Comparison of ENCODE assay signal across 12 mouse cellular contexts in the genomic region with DNA sequence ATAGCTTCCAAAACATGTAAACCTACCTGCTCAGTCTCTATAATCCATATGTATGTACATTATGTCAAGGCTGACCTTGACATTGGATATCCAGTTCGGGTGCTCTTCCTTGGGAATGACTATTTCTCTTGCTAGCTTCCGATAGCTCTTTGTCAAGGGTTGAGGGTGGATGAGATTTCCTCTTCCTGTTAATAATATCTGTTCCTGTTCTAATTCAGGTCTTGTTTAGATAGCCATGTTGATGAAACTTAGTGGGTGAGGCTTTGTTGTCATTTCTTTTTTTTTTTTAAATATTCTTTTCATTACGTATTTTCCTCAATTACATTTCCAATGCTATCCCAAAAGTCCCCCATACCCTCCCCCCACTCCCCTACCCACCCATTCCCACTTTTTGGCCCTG.
"Had no signal": no experiment of that assay in that cellular context is flagged by ENCODE, and none has a peak within 500 bp of the region (broad histone marks: within the 10 kb centered on the region; RNA-seq: fewer than 3 reads in every experiment).

No protein-coding gene starts in this region.

- H3K4me2 ChIP-seq: liver, embryonic 13.5 days; liver, embryonic 15.5 days; lung, embryonic 15.5 days; midbrain, embryonic 12.5 days; neural tube, embryonic 12.5 days; stomach, embryonic 15.5 days had no signal

- H3K4me3 ChIP-seq: liver, embryonic 13.5 days; liver, embryonic 15.5 days; lung, embryonic 15.5 days; midbrain, embryonic 12.5 days; neural tube, embryonic 12.5 days; stomach, embryonic 15.5 days had no signal

- H3K4me1 ChIP-seq: stomach, embryonic 15.5 days had no signal

- H3K27ac ChIP-seq: liver, embryonic 13.5 days; liver, embryonic 15.5 days; lung, embryonic 15.5 days; midbrain, embryonic 12.5 days; neural tube, embryonic 12.5 days; stomach, embryonic 15.5 days; stomach, postnatal 0 days had no signal

- H3K9me3 ChIP-seq: liver, embryonic 13.5 days; liver, embryonic 15.5 days; lung, embryonic 15.5 days; megakaryocyte, embryonic 14.5 days; midbrain, embryonic 12.5 days; neural tube, embryonic 12.5 days; stomach, embryonic 15.5 days had no signal

- H3K9ac ChIP-seq: liver, embryonic 13.5 days; liver, embryonic 15.5 days; lung, embryonic 15.5 days; midbrain, embryonic 12.5 days; neural tube, embryonic 12.5 days; stomach, embryonic 15.5 days had no signal

- H3K36me3 ChIP-seq: liver, embryonic 13.5 days; liver, embryonic 15.5 days; lung, embryonic 15.5 days; midbrain, embryonic 12.5 days; neural tube, embryonic 12.5 days; stomach, embryonic 15.5 days had no signal

- DNase-seq: liver, embryonic 13.5 days; lung, adult 2 months; lung, postnatal 10 days; midbrain, embryonic 14.5 days; right cerebral cortex, postnatal 14 days had no signal

- H3K27me3 ChIP-seq: liver, embryonic 13.5 days; liver, embryonic 15.5 days; lung, embryonic 15.5 days; megakaryocyte, embryonic 14.5 days; midbrain, embryonic 12.5 days; neural tube, embryonic 12.5 days; stomach, embryonic 15.5 days had no signal
